Comparison of ENCODE assay signal across 8 mouse cellular contexts in genomic region chr12:52500915-52501833, GRCm38 (mm10). TPM values are rescaled to one million over a fixed set of nuclear protein-coding genes. Genes with fewer than 3 reads are reported as not detected.
A peak's percentile ranks its signal among the peaks of the same experiment; 100 is the strongest.
DNase-seq lines count a peak whose midpoint lies in the region; ATAC-seq and TF ChIP-seq lines count a peak whose summit lies in the region.
"Had no signal": no experiment of that assay in that cellular context is flagged by ENCODE, and none has a peak within 500 bp of the region (broad histone marks: within the 10 kb centered on the region; RNA-seq: fewer than 3 reads in every experiment).

No protein-coding gene starts in this region.

- no peak for TF ChIP-seq POLR2A in MEL (IDR thresholded peaks at IDR 0.05; ENCODE audit: control insufficient read depth in 1 of 2, insufficient read depth in 1 of 2, low read depth in 1 of 2, low read length in 2 of 2, poor library complexity in 1 of 2)

- H3K27ac ChIP-seq in MEL (ENCODE audit: control insufficient read depth, low read depth, low read length), result no peak overlapping the region
- no peak overlapping the region for H3K27ac ChIP-seq in hindbrain, embryonic 14.5 days
- H3K27ac ChIP-seq in hindbrain, embryonic 16.5 days (ENCODE audit: low read depth, low read length), result no peak overlapping the region
- H3K27ac ChIP-seq: limb, embryonic 12.5 days had no signal

- 0 out of 4 replicates have a peak, but pooled peaks of 1 of the 2 experiments have one; percentile 6 for TF ChIP-seq EP300 in MEL (IDR thresholded peaks at IDR 0.05; ENCODE audit: low read depth in 1 of 2, low read length in 2 of 2)

- peaks cover 13% of the 10 kb centered on the region for H3K79me2 ChIP-seq in MEL (ENCODE audit: control insufficient read depth, insufficient read depth, low read length, poor library complexity)

- 79% methylated on average over 8 of the region's 8 CpGs for WGBS in hindbrain, embryonic 14.5 days
- 78% methylated on average over 8 of the region's 8 CpGs for WGBS in hindbrain, embryonic 16.5 days

- TF ChIP-seq RAD21 in MEL (IDR thresholded peaks at IDR 0.05; ENCODE audit: low read depth, low read length), result peak; percentile 78

- peak; percentile 61 for DNase-seq in kidney, adult 9 months
- DNase-seq in kidney, adult 11 months, result no peak
- DNase-seq in MEL (ENCODE audit: low read depth, low spot score), result peak; percentile 83
- DNase-seq in c-Kit-positive CD71-positive TER-119-negative erythroid progenitor cells, embryonic 14.5 days (ENCODE audit: low read depth), result peak; percentile 50
- DNase-seq in naive thymus-derived CD4-positive, alpha-beta T cell, adult 2 months (ENCODE audit: low read depth), result peak; percentile 85
- no peak for DNase-seq in hindbrain, embryonic 14.5 days (ENCODE audit: low spot score)

- ATAC-seq in hindbrain, embryonic 14.5 days (ENCODE audit: low FRiP score), result no peak
- no peak for ATAC-seq in hindbrain, embryonic 16.5 days

- TF ChIP-seq CTCF in MEL (IDR thresholded peaks at IDR 0.05 in 2 of 3, conservative IDR thresholded peaks at IDR 0.05 in 1 of 3; ENCODE audit: control insufficient read depth in 1 of 3, insufficient read depth in 1 of 3, low read depth in 2 of 3, low read length in 3 of 3, poor library complexity in 1 of 3, severe bottlenecking in 1 of 3), result peak; percentile 33 to 83 (median 62); a peak in 5 of 6 replicates

- peak overlapping the region; percentile 24 to 41 for H3K4me3 ChIP-seq in MEL (ENCODE audit: control insufficient read depth in 1 of 2, insufficient read depth in 1 of 2, low read depth in 2 of 2, low read length in 2 of 2)
- H3K4me3 ChIP-seq in hindbrain, embryonic 14.5 days (replicated peaks; ENCODE audit: low read length), result no peak overlapping the region
- H3K4me3 ChIP-seq in hindbrain, embryonic 16.5 days (ENCODE audit: low read length), result no peak overlapping the region
- H3K4me3 ChIP-seq: limb, embryonic 12.5 days had no signal

- H3K36me3 ChIP-seq in MEL (ENCODE audit: control insufficient read depth in 1 of 2, insufficient read depth in 2 of 2, low read length in 2 of 2), result peaks cover 0 to 13% of the 10 kb centered on the region in 2 experiments; a peak in 2 of 4 replicates
- no peaks in the 10 kb centered on the region for H3K36me3 ChIP-seq in hindbrain, embryonic 14.5 days (replicated peaks; ENCODE audit: control insufficient read depth, insufficient read depth)
- H3K36me3 ChIP-seq in hindbrain, embryonic 16.5 days (ENCODE audit: control insufficient read depth, insufficient read depth, low read length), result no peaks in the 10 kb centered on the region
- H3K36me3 ChIP-seq: limb, embryonic 12.5 days had no signal

- H3K9ac ChIP-seq in MEL (ENCODE audit: control insufficient read depth, low read depth, low read length, poor library complexity, severe bottlenecking), result peak overlapping the region; percentile 27
- no peak overlapping the region for H3K9ac ChIP-seq in hindbrain, embryonic 14.5 days
- no peak overlapping the region for H3K9ac ChIP-seq in hindbrain, embryonic 16.5 days (ENCODE audit: low read depth, low read length)
- H3K9ac ChIP-seq: limb, embryonic 12.5 days had no signal

- no peaks in the 10 kb centered on the region for H3K9me3 ChIP-seq in MEL (replicated peaks; ENCODE audit: insufficient read depth, low read length)
- H3K9me3 ChIP-seq in hindbrain, embryonic 14.5 days (ENCODE audit: control insufficient read depth, low read length), result no peaks in the 10 kb centered on the region
- H3K9me3 ChIP-seq in hindbrain, embryonic 16.5 days (ENCODE audit: control insufficient read depth, low read length), result no peaks in the 10 kb centered on the region
- H3K9me3 ChIP-seq: limb, embryonic 12.5 days had no signal

- H3K4me2 ChIP-seq in hindbrain, embryonic 14.5 days (replicated peaks), result no peak overlapping the region
- H3K4me2 ChIP-seq in hindbrain, embryonic 16.5 days (ENCODE audit: low read length), result no peak overlapping the region
- H3K4me2 ChIP-seq: limb, embryonic 12.5 days had no signal

- peaks cover 2 to 3% of the 10 kb centered on the region in 2 experiments; a peak in 3 of 4 replicates for H3K4me1 ChIP-seq in MEL (ENCODE audit: control insufficient read depth in 1 of 2, insufficient read depth in 2 of 2, low read length in 2 of 2)
- peaks cover 20% of the 10 kb centered on the region for H3K4me1 ChIP-seq in hindbrain, embryonic 14.5 days (replicated peaks; ENCODE audit: control insufficient read depth, insufficient read depth, low read length)
- H3K4me1 ChIP-seq in hindbrain, embryonic 16.5 days (ENCODE audit: control insufficient read depth, insufficient read depth, low read depth, low read length), result peaks cover 3% of the 10 kb centered on the region; the same call in 1 of the 2 replicates

- no peaks in the 10 kb centered on the region; a peak in 1 of 4 replicates for H3K27me3 ChIP-seq in MEL (ENCODE audit: control insufficient read depth in 1 of 2, insufficient read depth in 2 of 2, low read length in 2 of 2)
- no peaks in the 10 kb centered on the region for H3K27me3 ChIP-seq in hindbrain, embryonic 14.5 days (ENCODE audit: control insufficient read depth, insufficient read depth, low read length)
- H3K27me3 ChIP-seq in hindbrain, embryonic 16.5 days (replicated peaks; ENCODE audit: control insufficient read depth, insufficient read depth, low read length), result no peaks in the 10 kb centered on the region
- H3K27me3 ChIP-seq: limb, embryonic 12.5 days had no signal

TF ChIP-seq in MEL, 35 proteins besides CTCF, POLR2A, EP300 and RAD21:
- TF ChIP-seq SMC3 (IDR thresholded peaks at IDR 0.05; ENCODE audit: low read depth, low read length), result peak; percentile 96
- TF ChIP-seq MEF2A (IDR thresholded peaks at IDR 0.05; ENCODE audit: extremely low read depth, insufficient replicate concordance, low read depth, low read length, poor library complexity, severe bottlenecking), result no peak
- peak; percentile 79 for TF ChIP-seq ZC3H11A (IDR thresholded peaks at IDR 0.05; ENCODE audit: low read depth, low read length)
- TF ChIP-seq TBP (IDR thresholded peaks at IDR 0.05; ENCODE audit: low read depth, low read length), result no peak
- TF ChIP-seq GATA1 (IDR thresholded peaks at IDR 0.05; ENCODE audit: low read depth, low read length), result peak; percentile 51; the same call in 1 of the 2 replicates
- TF ChIP-seq ZNF384 (IDR thresholded peaks at IDR 0.05; ENCODE audit: low read depth, low read length), result peak; percentile 88
- TF ChIP-seq MYC (IDR thresholded peaks at IDR 0.05; ENCODE audit: low read depth, low read length), result no peak
- TF ChIP-seq NRF1 (IDR thresholded peaks at IDR 0.05; ENCODE audit: insufficient read depth, low read depth, low read length, poor library complexity, severe bottlenecking), result no peak
- TF ChIP-seq UBTF (IDR thresholded peaks at IDR 0.05; ENCODE audit: borderline replicate concordance, insufficient read depth, low read depth, low read length), result no peak

RNA-seq across cellular contexts. Expression of gene Arhgap5, which starts 2.6 kb away (rescaled TPM):
- 11.8 and 15.1 TPM in 2 replicates for total RNA-seq in MEL (2012; rRNA removed)
- 100 to 1,000 TPM in 1 of 2 experiments, 10 to 100 TPM in 1; 10.5 to 108 TPM for polyA plus RNA-seq in MEL (2012; ENCODE audit: insufficient read depth in 1 of 2, insufficient read length in 2 of 2, low read depth in 1 of 2, low replicate concordance in 2 of 2, missing spikeins in 1 of 2)
- polyA plus RNA-seq in hindbrain, embryonic 14.5 days (2014; fragmentation: Nextera tagmentation; extraction: Ambion mirVana), result 42.3 and 45.4 TPM in 2 replicates
- 33.4 and 35.3 TPM in 2 replicates for polyA plus RNA-seq in hindbrain, embryonic 16.5 days (2015; fragmentation: Nextera tagmentation; extraction: Ambion mirVana)

Comparison
In these comparisons a context has a peak if more than half of its experiments do, and no peak if none do; other contexts are left out.
1. DNase-seq: peak in kidney, adult 9 months (single experiment), MEL (single experiment), c-Kit-positive CD71-positive TER-119-negative erythroid progenitor cells, embryonic 14.5 days (single experiment) and naive thymus-derived CD4-positive, alpha-beta T cell, adult 2 months (single experiment); none in kidney, adult 11 months (single experiment) and hindbrain, embryonic 14.5 days (single experiment).
2. H3K4me3 ChIP-seq: peak in MEL (2 of 2); none in hindbrain, embryonic 14.5 days (single experiment) and hindbrain, embryonic 16.5 days (single experiment).